Mouse (Mus musculus): ENCODE results near the gene Hoxc9. TPM values are rescaled to one million over a fixed set of nuclear protein-coding genes. Genes with fewer than 3 reads are reported as not detected.

Hoxc9 gene
- polyA plus RNA-seq (2014; fragmentation: Nextera tagmentation; extraction: Ambion mirVana): not detected in 2 replicates

DNA sequence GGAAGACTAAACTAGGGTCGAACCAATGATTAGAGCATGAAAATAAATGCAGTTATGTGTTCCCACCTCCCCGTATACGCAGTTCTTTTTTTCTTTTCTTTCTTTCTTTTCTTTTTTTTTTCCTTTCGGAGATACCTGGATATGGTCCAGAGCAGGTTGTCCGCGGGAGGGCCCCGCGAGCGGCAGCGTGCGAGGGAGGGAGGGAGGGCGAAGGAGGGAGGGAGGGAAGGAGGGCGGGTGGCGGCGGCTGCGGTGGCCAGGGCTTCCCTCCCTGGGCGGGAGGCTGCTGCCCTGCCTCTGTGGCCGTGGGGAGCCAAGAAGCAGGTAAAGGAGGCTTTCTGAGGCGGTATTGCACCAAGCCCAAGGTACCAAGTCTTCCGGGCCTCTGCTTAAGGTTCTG, at the start of gene Hoxc9:
Gene Hoxc9 (plus strand): TSS at position 269 of the 400 bp plus-strand sequence.
- WGBS: 0% methylated on average over 13 of the region's 20 CpGs
- no peaks in the 10 kb centered on the region for H3K9me3 ChIP-seq (ENCODE audit: control insufficient read depth, low read length)
- no peak for ATAC-seq (ENCODE audit: insufficient number of reproducible peaks, insufficient read depth, low FRiP score, low read depth)
- peaks cover 0 to under 1% of the 10 kb centered on the region in 2 experiments; a peak in 1 of 4 replicates for H3K4me1 ChIP-seq (ENCODE audit: control insufficient read depth in 2 of 2, insufficient read depth in 2 of 2, low read length in 2 of 2)
- no peak within 1 kb of the TSS for H3K9ac ChIP-seq (ENCODE audit: low read length)
- peak within 1 kb of the TSS; percentile 43 for H3K4me2 ChIP-seq (ENCODE audit: low read length)
- H3K27ac ChIP-seq (replicated peaks in 1 of 2; ENCODE audit: control insufficient read depth in 1 of 2, insufficient read depth in 1 of 2, low read depth in 2 of 2, low read length in 2 of 2): no peak within 1 kb of the TSS
- peaks cover 100% of the 10 kb centered on the region for H3K27me3 ChIP-seq (ENCODE audit: control insufficient read depth, insufficient read depth, low read length)
- no peaks in the 10 kb centered on the region for H3K36me3 ChIP-seq (ENCODE audit: control insufficient read depth, insufficient read depth, low read length)
- peak within 1 kb of the TSS in 1 of 2 experiments; percentile 28; a peak in 2 of 4 replicates for H3K4me3 ChIP-seq (ENCODE audit: control insufficient read depth in 1 of 2, insufficient read depth in 1 of 2, low read depth in 1 of 2, low read length in 2 of 2)

- H3K36me3 ChIP-seq (ENCODE audit: control insufficient read depth, insufficient read depth, low read length): no peaks in the 10 kb centered on the region
- no peak overlapping the region for H3K9ac ChIP-seq (ENCODE audit: low read length)
- H3K4me3 ChIP-seq (ENCODE audit: control insufficient read depth in 1 of 2, insufficient read depth in 1 of 2, low read depth in 1 of 2, low read length in 2 of 2): no peak overlapping the region
- H3K9me3 ChIP-seq (ENCODE audit: control insufficient read depth, low read length): no peaks in the 10 kb centered on the region
- H3K27ac ChIP-seq (replicated peaks in 1 of 2; ENCODE audit: control insufficient read depth in 1 of 2, insufficient read depth in 1 of 2, low read depth in 2 of 2, low read length in 2 of 2): no peak overlapping the region
- H3K4me1 ChIP-seq (ENCODE audit: control insufficient read depth in 2 of 2, insufficient read depth in 2 of 2, low read length in 2 of 2): no peaks in the 10 kb centered on the region
- 2% methylated on average over 40 of the region's 40 CpGs for WGBS
- H3K27me3 ChIP-seq (ENCODE audit: control insufficient read depth, insufficient read depth, low read length): peaks cover 100% of the 10 kb centered on the region
- no peak for ATAC-seq (ENCODE audit: insufficient number of reproducible peaks, insufficient read depth, low FRiP score, low read depth)
- H3K4me2 ChIP-seq (ENCODE audit: low read length): no peak overlapping the region
Measured at GRCm38 (mm10) chr15:102927032-102927645, 49.1 kb upstream of the Hoxc9 start.

- WGBS: 0% methylated on average over 23 of the region's 23 CpGs
- no peak for ATAC-seq (ENCODE audit: insufficient number of reproducible peaks, insufficient read depth, low FRiP score, low read depth)
- Histone ChIP-seq H3K4me2 (ENCODE audit: low read length) (no peak overlapping the region), H3K36me3 (ENCODE audit: control insufficient read depth, insufficient read depth, low read length) (no peaks in the 10 kb centered on the region), H3K27ac (replicated peaks in 1 of 2; ENCODE audit: control insufficient read depth in 1 of 2, insufficient read depth in 1 of 2, low read depth in 2 of 2, low read length in 2 of 2) (no peak overlapping the region), H3K9me3 (ENCODE audit: control insufficient read depth, low read length) (no peaks in the 10 kb centered on the region), H3K4me1 (ENCODE audit: control insufficient read depth in 2 of 2, insufficient read depth in 2 of 2, low read length in 2 of 2) (peaks cover 0 to 4% of the 10 kb centered on the region in 2 experiments; a peak in 1 of 4 replicates), H3K9ac (ENCODE audit: low read length) (no peak overlapping the region), H3K4me3 (ENCODE audit: control insufficient read depth in 1 of 2, insufficient read depth in 1 of 2, low read depth in 1 of 2, low read length in 2 of 2) (no peak overlapping the region), H3K27me3 (ENCODE audit: control insufficient read depth, insufficient read depth, low read length) (peaks cover 100% of the 10 kb centered on the region)
Measured at GRCm38 (mm10) chr15:102931706-102932358, 44.4 kb upstream of the Hoxc9 start.

DNA sequence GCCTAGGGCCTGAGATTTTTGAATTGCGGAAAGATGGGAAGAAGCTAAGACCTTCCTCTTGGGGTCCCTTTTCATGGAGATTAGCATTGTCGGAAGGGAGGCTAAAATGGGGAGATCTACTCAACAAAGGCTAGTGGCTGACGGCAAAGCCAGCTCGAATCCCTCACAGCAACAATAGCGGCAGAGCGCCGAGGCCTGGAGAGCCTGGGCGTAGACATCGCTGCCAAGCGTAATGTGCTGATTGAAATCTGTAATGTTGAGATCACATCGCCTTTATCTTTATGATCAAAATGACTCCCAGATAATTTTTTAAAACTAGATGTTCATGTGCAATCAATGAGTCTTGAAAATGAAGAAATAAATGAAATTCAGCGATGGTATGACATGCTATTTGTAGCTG, 41.8 kb upstream of the Hoxc9 start:
- H3K27ac ChIP-seq (replicated peaks in 1 of 2; ENCODE audit: control insufficient read depth in 1 of 2, insufficient read depth in 1 of 2, low read depth in 2 of 2, low read length in 2 of 2): no peak overlapping the region

GRCm38 (mm10) chr15:102934897-102935296, 41.3 kb upstream of the Hoxc9 start:
- H3K4me2 ChIP-seq (ENCODE audit: low read length): peak overlapping the region; percentile 32; the same call in 1 of the 2 replicates
- H3K36me3 ChIP-seq (ENCODE audit: control insufficient read depth, insufficient read depth, low read length): no peaks in the 10 kb centered on the region
- no peak for ATAC-seq (ENCODE audit: insufficient number of reproducible peaks, insufficient read depth, low FRiP score, low read depth)
- no peaks in the 10 kb centered on the region for H3K9me3 ChIP-seq (ENCODE audit: control insufficient read depth, low read length)
- H3K27ac ChIP-seq (replicated peaks in 1 of 2; ENCODE audit: control insufficient read depth in 1 of 2, insufficient read depth in 1 of 2, low read depth in 2 of 2, low read length in 2 of 2): no peak overlapping the region
- H3K4me1 ChIP-seq (ENCODE audit: control insufficient read depth in 2 of 2, insufficient read depth in 2 of 2, low read length in 2 of 2): peaks cover 0 to 4% of the 10 kb centered on the region in 2 experiments; a peak in 1 of 4 replicates
- H3K9ac ChIP-seq (ENCODE audit: low read length): no peak overlapping the region
- WGBS: under 1% methylated on average over 26 of the region's 27 CpGs
- H3K4me3 ChIP-seq (ENCODE audit: control insufficient read depth in 1 of 2, insufficient read depth in 1 of 2, low read depth in 1 of 2, low read length in 2 of 2): peak overlapping the region in 1 of 2 experiments; percentile 16; a peak in 2 of 4 replicates
- H3K27me3 ChIP-seq (ENCODE audit: control insufficient read depth, insufficient read depth, low read length): peaks cover 100% of the 10 kb centered on the region

More for the DNA sequence above, 41.8 kb upstream of the Hoxc9 start:
- Histone ChIP-seq H3K4me3 (ENCODE audit: control insufficient read depth in 1 of 2, insufficient read depth in 1 of 2, low read depth in 1 of 2, low read length in 2 of 2) (no peak overlapping the region), H3K9me3 (ENCODE audit: control insufficient read depth, low read length) (no peaks in the 10 kb centered on the region), H3K9ac (ENCODE audit: low read length) (no peak overlapping the region), H3K27me3 (ENCODE audit: control insufficient read depth, insufficient read depth, low read length) (peaks cover 100% of the 10 kb centered on the region), H3K36me3 (ENCODE audit: control insufficient read depth, insufficient read depth, low read length) (no peaks in the 10 kb centered on the region), H3K4me1 (ENCODE audit: control insufficient read depth in 2 of 2, insufficient read depth in 2 of 2, low read length in 2 of 2) (peaks cover 0 to 4% of the 10 kb centered on the region in 2 experiments; a peak in 1 of 4 replicates), H3K4me2 (ENCODE audit: low read length) (no peak overlapping the region)
- WGBS: 4% methylated on average over 12 of the region's 12 CpGs
- no peak for ATAC-seq (ENCODE audit: insufficient number of reproducible peaks, insufficient read depth, low FRiP score, low read depth)

GRCm38 (mm10) chr15:102936279-102936972, 39.8 kb upstream of the Hoxc9 start, which contains the start of gene Hoxc12:
Gene Hoxc12, plus strand, starts transcription at chr15:102936757.
- H3K4me2 ChIP-seq (ENCODE audit: low read length): no peak within 1 kb of the TSS
- 2% methylated on average over 31 of the region's 31 CpGs for WGBS
- no peak for ATAC-seq (ENCODE audit: insufficient number of reproducible peaks, insufficient read depth, low FRiP score, low read depth)

GRCm38 (mm10) chr15:102937036-102937666, 39.1 kb upstream of the Hoxc9 start:
- Histone ChIP-seq H3K9me3 (ENCODE audit: control insufficient read depth, low read length) (no peaks in the 10 kb centered on the region), H3K36me3 (ENCODE audit: control insufficient read depth, insufficient read depth, low read length) (no peaks in the 10 kb centered on the region), H3K4me1 (ENCODE audit: control insufficient read depth in 2 of 2, insufficient read depth in 2 of 2, low read length in 2 of 2) (peaks cover 0 to 4% of the 10 kb centered on the region in 2 experiments; a peak in 1 of 4 replicates), H3K27me3 (ENCODE audit: control insufficient read depth, insufficient read depth, low read length) (peaks cover 100% of the 10 kb centered on the region), H3K9ac (ENCODE audit: low read length) (no peak overlapping the region), H3K27ac (replicated peaks in 1 of 2; ENCODE audit: control insufficient read depth in 1 of 2, insufficient read depth in 1 of 2, low read depth in 2 of 2, low read length in 2 of 2) (no peak overlapping the region), H3K4me2 (ENCODE audit: low read length) (no peak overlapping the region), H3K4me3 (ENCODE audit: control insufficient read depth in 1 of 2, insufficient read depth in 1 of 2, low read depth in 1 of 2, low read length in 2 of 2) (no peak overlapping the region)
- ATAC-seq (ENCODE audit: insufficient number of reproducible peaks, insufficient read depth, low FRiP score, low read depth): no peak
- WGBS: 2% methylated on average over 50 of the region's 50 CpGs

More at GRCm38 (mm10) chr15:102936279-102936972, 39.8 kb upstream of the Hoxc9 start, which contains the start of gene Hoxc12:
- Histone ChIP-seq H3K27ac (replicated peaks in 1 of 2; ENCODE audit: control insufficient read depth in 1 of 2, insufficient read depth in 1 of 2, low read depth in 2 of 2, low read length in 2 of 2) (no peak within 1 kb of the TSS), H3K27me3 (ENCODE audit: control insufficient read depth, insufficient read depth, low read length) (peaks cover 100% of the 10 kb centered on the region), H3K36me3 (ENCODE audit: control insufficient read depth, insufficient read depth, low read length) (no peaks in the 10 kb centered on the region), H3K9me3 (ENCODE audit: control insufficient read depth, low read length) (no peaks in the 10 kb centered on the region), H3K9ac (ENCODE audit: low read length) (no peak within 1 kb of the TSS), H3K4me1 (ENCODE audit: control insufficient read depth in 2 of 2, insufficient read depth in 2 of 2, low read length in 2 of 2) (peaks cover 0 to 4% of the 10 kb centered on the region in 2 experiments; a peak in 1 of 4 replicates), H3K4me3 (ENCODE audit: control insufficient read depth in 1 of 2, insufficient read depth in 1 of 2, low read depth in 1 of 2, low read length in 2 of 2) (no peak within 1 kb of the TSS)

Measured in heart, embryonic 14.5 days (tissue).